Mouse (Mus musculus): Measurements from ENCODE around the gene Lhfpl1.
"Not testable (repeated sequence)": the region's sequence is repeated elsewhere in the genome, so short reads cannot be mapped to it uniquely, and the experiment has no call there.

Gene Lhfpl1

DNA sequence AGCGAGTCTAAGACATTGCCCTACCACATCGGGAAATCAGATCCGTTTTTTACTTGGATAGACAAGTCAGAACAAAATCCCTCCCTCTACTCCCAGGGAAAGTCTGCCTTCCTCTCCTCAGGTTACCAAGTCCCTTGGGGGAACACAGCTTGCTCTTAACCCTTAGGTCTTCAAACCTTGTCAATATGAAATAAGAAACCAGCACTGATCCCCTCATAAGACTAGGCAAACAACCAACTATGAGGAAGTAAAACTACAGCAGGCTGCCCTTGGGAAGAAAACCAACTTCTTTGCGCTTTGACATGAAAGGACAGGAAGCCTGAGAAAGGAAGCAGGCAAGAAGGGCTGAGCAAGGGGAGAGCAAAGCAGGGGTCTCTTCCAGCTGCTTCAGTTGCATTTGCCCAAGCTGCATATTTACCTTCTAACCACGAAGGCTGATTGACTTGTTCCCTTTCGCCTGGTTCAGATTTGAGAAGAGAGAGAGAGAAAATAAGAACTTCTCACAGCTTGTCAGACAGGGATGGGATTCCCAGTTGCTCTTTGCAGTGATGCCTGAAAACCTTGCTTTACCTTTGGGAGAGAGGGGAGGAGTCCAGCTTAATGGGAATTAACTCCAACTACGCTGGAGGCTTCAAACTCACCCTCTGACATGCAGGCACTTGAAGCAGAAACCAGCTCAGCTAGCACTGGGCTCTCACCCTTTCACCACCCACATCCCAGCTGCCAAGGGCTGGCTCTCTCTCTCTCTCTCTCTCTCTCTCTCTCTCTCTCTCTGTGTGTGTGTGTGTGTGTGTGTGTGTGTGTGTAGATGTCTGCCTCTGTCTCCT lies at the start of gene Lhfpl1:
TSS of gene Lhfpl1 (minus strand) at position 713 of the 827 bp plus-strand sequence.
- in situ Hi-C loops (cut with MboI) = no loop called here

DNA sequence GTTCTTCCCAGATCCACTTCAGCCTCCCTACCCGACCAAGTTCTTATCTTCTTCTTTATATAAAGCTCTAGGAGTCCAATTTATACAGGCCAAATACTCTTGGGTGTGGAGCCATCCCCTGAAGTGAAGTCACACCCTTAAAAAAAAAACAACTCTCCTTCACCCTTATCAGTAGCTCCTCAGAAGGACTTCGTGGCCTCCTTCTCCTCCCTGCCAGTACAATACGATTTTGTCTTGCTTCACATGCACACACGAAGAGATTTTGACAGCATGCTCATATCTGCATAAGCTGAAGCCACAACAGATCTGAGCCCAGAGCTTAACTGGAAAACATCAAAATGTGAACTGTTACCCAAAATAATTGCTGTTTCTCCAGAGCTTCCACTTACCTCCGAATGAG lies 22.9 kb upstream of the Lhfpl1 start:
- in situ Hi-C loops (cut with MboI) = no loop called here

DNA sequence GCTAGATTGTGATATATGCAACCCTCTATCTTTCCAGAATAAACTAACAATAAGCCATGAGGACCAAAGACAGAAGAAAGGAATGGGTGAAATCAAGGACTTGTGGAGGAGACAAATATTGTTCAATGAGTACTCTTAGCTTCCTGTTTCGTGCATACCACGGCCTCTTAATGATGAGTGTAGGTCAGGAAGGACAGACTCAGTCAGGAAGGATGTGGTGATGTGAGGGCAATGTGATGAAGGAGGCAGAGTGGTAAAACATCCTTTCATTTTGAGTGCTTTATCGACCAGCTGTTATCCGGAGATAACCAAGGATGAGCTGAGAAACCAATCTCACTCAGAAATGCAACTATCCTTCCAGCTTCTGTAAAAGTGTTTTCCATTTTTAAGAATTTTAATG lies 13.6 kb upstream of the Lhfpl1 start:
- in situ Hi-C loops (cut with MboI) = no loop called here

DNA sequence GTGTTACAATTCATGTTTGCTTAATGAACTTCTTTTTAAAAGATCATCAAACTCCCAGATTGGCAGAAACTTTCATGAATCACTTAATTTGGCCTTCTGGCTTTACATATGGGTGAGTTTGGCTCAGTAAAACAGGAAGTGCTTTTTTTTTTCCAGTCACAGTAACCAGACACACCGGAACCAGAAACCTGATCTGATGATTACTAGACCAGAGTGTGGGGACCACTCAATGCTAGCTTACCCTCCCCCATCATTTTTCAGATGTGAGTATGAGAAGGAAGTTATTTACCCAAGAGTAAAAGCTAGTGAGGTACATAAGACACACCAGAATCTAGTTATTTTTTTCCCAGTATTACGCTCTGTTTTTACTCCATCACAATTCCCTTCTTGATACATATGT lies 6.5 kb downstream of the Lhfpl1 start:
- in situ Hi-C loops (cut with MboI) = no loop called here

DNA sequence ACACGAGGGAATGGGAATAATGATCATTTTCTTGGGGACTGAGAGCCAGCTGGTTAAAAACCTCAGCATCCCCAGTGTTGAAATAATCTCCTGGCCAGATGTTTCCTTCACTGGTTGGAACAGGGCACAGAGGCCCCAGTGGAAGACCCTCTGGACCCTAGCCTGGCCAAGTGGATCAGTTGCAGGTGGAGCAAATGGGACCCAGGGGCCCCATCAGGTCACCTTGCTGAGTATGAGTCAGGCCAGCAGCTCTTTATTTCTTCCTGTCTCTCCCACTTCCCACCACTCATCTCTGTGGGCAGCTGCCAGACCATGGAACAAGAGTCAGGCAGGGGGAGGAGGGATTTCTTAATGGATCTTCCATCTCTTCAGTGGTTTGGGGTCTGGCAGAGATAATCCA lies 12.7 kb downstream of the Lhfpl1 start:
- in situ Hi-C loops (cut with MboI) = no loop called here

DNA sequence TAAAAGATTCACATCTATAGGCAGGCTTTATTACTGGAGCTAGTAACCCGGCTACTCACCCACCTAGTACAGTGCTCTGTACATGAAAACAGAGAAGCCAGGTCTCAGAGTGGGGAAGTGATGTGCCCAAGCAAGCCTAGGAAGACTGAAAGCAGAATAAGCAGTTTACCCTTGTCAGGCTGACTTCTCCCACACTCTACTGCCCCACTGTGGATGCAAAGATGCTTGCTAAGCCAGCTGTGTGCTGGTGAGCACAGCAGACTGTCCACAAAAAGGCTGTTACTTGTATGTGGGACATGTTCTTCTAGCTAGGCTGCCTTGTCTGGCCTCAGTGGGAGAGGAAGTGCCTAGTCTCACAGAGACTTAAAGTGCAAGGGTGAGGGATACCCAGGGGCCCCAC lies 40.3 kb downstream of the Lhfpl1 start:
- in situ Hi-C loops (cut with MboI) = no loop called here

DNA sequence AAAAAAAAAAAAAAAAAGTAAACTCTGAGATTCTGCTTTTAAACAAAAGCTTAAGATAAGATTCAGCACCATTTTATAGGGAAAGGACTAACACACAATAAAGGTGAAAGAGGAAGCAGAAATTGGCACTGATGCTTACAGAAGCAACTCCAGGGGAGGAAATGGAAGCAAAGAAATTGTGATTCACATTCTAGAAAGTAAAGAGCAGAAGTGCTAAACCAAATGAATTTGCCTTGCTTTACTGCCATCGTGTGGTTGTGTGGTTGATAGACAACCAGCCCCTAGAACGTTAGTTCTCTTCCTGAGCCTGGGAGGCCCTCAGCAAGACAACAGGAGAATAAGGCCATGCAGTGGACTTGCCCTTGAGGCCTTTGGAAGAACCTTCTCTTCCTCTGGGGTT lies 41.7 kb downstream of the Lhfpl1 start:
- in situ Hi-C loops (cut with MboI) = no loop called here

DNA sequence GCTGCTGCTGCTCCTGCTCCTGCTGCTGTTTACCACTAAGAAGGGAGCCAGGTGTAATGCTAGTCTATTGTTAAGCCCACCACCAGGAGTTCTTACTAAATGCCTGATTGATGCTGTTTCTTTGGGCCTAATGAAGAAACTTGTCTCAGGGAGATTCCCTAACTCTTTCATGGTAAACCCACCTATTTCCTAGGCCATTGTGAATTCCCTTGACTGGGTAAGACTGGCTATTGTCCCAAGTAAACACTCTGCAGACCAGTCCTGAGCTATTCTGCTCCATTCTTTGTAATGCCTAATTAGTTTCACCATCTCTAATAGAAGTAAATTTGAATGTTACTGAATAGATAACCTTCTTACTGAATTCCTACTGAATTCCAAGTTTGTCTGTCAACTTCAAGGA lies 48.7 kb downstream of the Lhfpl1 start:
- in situ Hi-C loops (cut with MboI) = not testable (repeated sequence)

DNA sequence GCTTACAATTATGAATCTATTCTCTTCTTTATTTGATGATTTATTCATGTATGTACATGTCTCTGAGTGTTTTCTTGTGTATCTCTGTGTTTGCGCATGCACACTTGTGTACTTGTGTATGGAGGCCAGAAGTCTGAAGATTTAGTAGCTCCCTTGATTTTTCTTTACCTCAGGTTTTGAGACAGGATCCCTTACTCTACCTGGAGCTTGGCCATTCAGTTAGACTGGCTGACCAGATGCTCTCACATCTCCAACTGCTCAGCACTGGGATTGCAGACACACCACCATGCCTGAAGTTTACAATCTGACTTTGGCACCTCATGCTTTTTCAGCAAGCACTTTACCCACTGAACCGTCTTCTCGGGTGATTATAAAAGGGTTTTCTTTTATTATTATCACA lies 76.7 kb downstream of the Lhfpl1 start:
- in situ Hi-C loops (cut with MboI) = no loop called here

DNA sequence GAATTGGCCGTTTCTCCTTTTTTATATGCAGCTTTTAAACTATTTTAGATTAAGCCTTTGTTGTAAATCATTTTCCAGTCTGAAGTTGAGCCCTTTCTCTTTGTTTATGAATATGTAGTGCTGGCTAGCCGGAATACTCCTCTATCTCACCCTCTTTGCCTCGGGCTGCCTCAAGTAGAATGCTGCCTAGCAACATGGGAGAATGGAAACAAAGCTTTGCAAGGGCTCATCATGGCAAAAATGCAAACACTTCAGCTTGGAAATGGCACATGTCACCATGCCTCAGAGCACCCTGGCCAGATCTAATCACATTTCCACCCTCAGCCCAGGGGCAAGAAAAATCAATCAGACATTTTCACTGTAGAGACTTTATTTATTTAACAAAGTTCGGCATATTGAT lies 77.1 kb downstream of the Lhfpl1 start:
- in situ Hi-C loops (cut with MboI) = no loop called here

DNA sequence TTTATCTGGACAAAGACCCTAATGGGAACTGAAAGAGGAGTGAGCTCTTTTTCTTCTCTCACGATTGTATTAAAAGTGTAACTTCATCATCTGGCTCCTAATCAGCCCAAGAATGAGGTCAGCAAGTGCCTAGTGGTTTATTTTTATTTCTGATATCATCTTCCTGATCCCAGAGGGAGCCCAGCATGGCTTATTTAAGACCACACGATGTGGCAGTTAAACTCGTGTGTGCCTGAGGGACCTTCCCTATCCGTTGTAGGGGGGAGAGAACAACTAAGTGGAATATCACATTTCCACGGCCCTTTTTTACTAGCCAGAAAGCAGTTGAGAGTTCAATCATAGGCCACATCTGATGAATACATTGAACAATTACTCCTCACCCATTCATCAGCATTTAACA lies 87.1 kb downstream of the Lhfpl1 start:
- in situ Hi-C loops (cut with MboI) = no loop called here

Measured in mature B cell (primary cell).